Mouse (Mus musculus) liver, postnatal 0 days (tissue): Measurements from ENCODE around the gene Bnc2. TPM values are rescaled to one million over a fixed set of nuclear protein-coding genes. Genes with fewer than 3 reads are reported as not detected.

Source experiments
- ATAC-seq: fragments of 200-750 bp; cut with Nextera tagmentation; 2 replicates; pipeline ENCODE4 v1.8.0; 2017; ENCODE audit warnings: mild to moderate bottlenecking, moderate library complexity
- DNase-seq: peaks from one replicate; pipeline ENCODE4 v3.0.0-alpha.2; 2016
- H3K27ac ChIP-seq: fragments of 300-500 bp; sonication (generic); 2 replicates; pipeline ENCODE4 v1.5.1; 2014; ENCODE audit warnings: antibody characterized with exemption, moderate library complexity, mild to moderate bottlenecking, low read depth
- H3K27me3 ChIP-seq: fragments of 300-500 bp; sonication (generic); 2 replicates; pipeline ENCODE4 v1.6.1; 2014; ENCODE audit warnings: low read length, control low read depth, mixed read lengths; ENCODE audit not compliant: insufficient read depth
- H3K36me3 ChIP-seq: fragments of 300-500 bp; sonication (generic); replicated peaks from 2 replicates; pipeline ENCODE4 v1.6.1; 2014; ENCODE audit warnings: mild to moderate bottlenecking, control low read depth, low read length, moderate library complexity, mixed read lengths; ENCODE audit not compliant: insufficient read depth
- H3K4me1 ChIP-seq: fragments of 300-500 bp; sonication (generic); 2 replicates; pipeline ENCODE4 v1.6.1; 2014; ENCODE audit warnings: antibody characterized with exemption, mild to moderate bottlenecking, control low read depth; ENCODE audit not compliant: insufficient read depth
- H3K4me2 ChIP-seq: fragments of 300-500 bp; sonication (generic); 2 replicates; pipeline ENCODE4 v1.6.1; 2014; ENCODE audit warnings: low read depth, mild to moderate bottlenecking, low read length, moderate library complexity, mixed read lengths
- H3K4me3 ChIP-seq: fragments of 300-500 bp; sonication (generic); 2 replicates; pipeline ENCODE4 v1.5.1; 2014; ENCODE audit warnings: low read depth, low read length
- H3K9ac ChIP-seq: fragments of 300-500 bp; sonication (generic); replicated peaks from 2 replicates; pipeline ENCODE4 v1.6.1; 2014; ENCODE audit warnings: mild to moderate bottlenecking, moderate library complexity
- H3K9me3 ChIP-seq: fragments of 300-500 bp; sonication (generic); 2 replicates; pipeline ENCODE4 v1.6.1; 2016; ENCODE audit warnings: mild to moderate bottlenecking, control low read depth, low read length, mixed read lengths
- CTCF ChIP-seq: sonication (generic); IDR thresholded peaks from 2 replicates; pipeline ENCODE4 v1.5.1; 2016; ENCODE audit warnings: antibody characterized with exemption, low read depth
- EP300 ChIP-seq: IDR thresholded peaks from 2 replicates; pipeline ENCODE4 v1.6.1; 2016; ENCODE audit warnings: antibody characterized with exemption, low read depth, mild to moderate bottlenecking
- WGBS: fragments of 180-500 bp; shearing (Covaris S2); extraction: QIAGEN DNeasy Blood & Tissue Kit; methylation state at CpG from one replicate; pipeline ENCODE4 v1.1.7; 2014; ENCODE audit not compliant: insufficient replicate concordance; 5-methylcytosine and 5-hydroxymethylcytosine counted together
- polyA plus RNA-seq: library from polyadenylated mRNA; unstranded; fragments of >200 nt; fragmentation: Nextera tagmentation; extraction: Ambion mirVana; gene quantifications from 2 replicates; pipeline ENCODE4 v1.2.1, GENCODE M21; 2015

Gene Bnc2
- polyA plus RNA-seq, 1 experiment from 2014 or later: 0.32 TPM

- Histone ChIP-seq H3K4me3 (no peak overlapping the region), H3K27ac (no peak overlapping the region), H3K4me1 (no peaks in the 10 kb centered on the region), H3K36me3 (no peaks in the 10 kb centered on the region), H3K4me2 (no peak overlapping the region), H3K27me3 (no peaks in the 10 kb centered on the region), H3K9ac (no peak overlapping the region), H3K9me3 (no peaks in the 10 kb centered on the region)
- TF ChIP-seq EP300: no peak
- no peak for TF ChIP-seq CTCF
- 80% methylated on average over 6 of the region's 6 CpGs for WGBS
- no peak for ATAC-seq
- no peak for DNase-seq
Observed at GRCm38 (mm10) chr4:84269845-84270244, 405.2 kb downstream of the Bnc2 start.

GRCm38 (mm10) chr4:84247356-84247755 lies 427.7 kb downstream of the Bnc2 start:
- TF ChIP-seq CTCF (no peak), EP300 (no peak)
- WGBS: 90% methylated on average over 2 of the region's 2 CpGs

GRCm38 (mm10) chr4:84232346-84232745 lies 442.7 kb downstream of the Bnc2 start:
- Histone ChIP-seq H3K9ac (no peak overlapping the region), H3K27ac (no peak overlapping the region), H3K36me3 (no peaks in the 10 kb centered on the region), H3K4me1 (no peaks in the 10 kb centered on the region), H3K9me3 (no peaks in the 10 kb centered on the region), H3K4me3 (no peak overlapping the region), H3K4me2 (no peak overlapping the region), H3K27me3 (no peaks in the 10 kb centered on the region)
- TF ChIP-seq EP300 (no peak), CTCF (no peak)
- WGBS: 58% methylated on average over 7 of the region's 7 CpGs
- ATAC-seq (no peak), DNase-seq (no peak)

More at GRCm38 (mm10) chr4:84247356-84247755, 427.7 kb downstream of the Bnc2 start:
- Histone ChIP-seq H3K36me3 (no peaks in the 10 kb centered on the region), H3K9me3 (no peaks in the 10 kb centered on the region), H3K4me3 (no peak overlapping the region), H3K9ac (no peak overlapping the region), H3K4me1 (no peaks in the 10 kb centered on the region), H3K27ac (no peak overlapping the region), H3K27me3 (no peaks in the 10 kb centered on the region), H3K4me2 (no peak overlapping the region)
- DNase-seq (no peak), ATAC-seq (no peak)

- no peak for TF ChIP-seq CTCF
- TF ChIP-seq EP300: no peak
- no peaks in the 10 kb centered on the region for H3K9me3 ChIP-seq
- H3K36me3 ChIP-seq: no peaks in the 10 kb centered on the region
- H3K4me1 ChIP-seq: no peaks in the 10 kb centered on the region
- ATAC-seq (no peak), DNase-seq (no peak)
- WGBS: 81% methylated on average over 2 of the region's 2 CpGs
- H3K4me3 ChIP-seq: no peak overlapping the region
- H3K4me2 ChIP-seq: no peak overlapping the region
- H3K27me3 ChIP-seq: no peaks in the 10 kb centered on the region
- H3K27ac ChIP-seq: no peak overlapping the region
- H3K9ac ChIP-seq: no peak overlapping the region
Observed at GRCm38 (mm10) chr4:84231251-84231650, 443.8 kb downstream of the Bnc2 start.

GRCm38 (mm10) chr4:84229189-84229960 lies 445.7 kb downstream of the Bnc2 start:
- TF ChIP-seq EP300 (no peak), CTCF (no peak)
- no peaks in the 10 kb centered on the region for H3K4me1 ChIP-seq
- H3K36me3 ChIP-seq: no peaks in the 10 kb centered on the region
- no peak overlapping the region for H3K4me2 ChIP-seq
- H3K27me3 ChIP-seq: no peaks in the 10 kb centered on the region
- ATAC-seq (no peak), DNase-seq (no peak)
- no peak overlapping the region for H3K4me3 ChIP-seq
- no peak overlapping the region for H3K9ac ChIP-seq
- no peak overlapping the region for H3K27ac ChIP-seq
- 57% methylated on average over 10 of the region's 10 CpGs for WGBS
- H3K9me3 ChIP-seq: no peaks in the 10 kb centered on the region

- Histone ChIP-seq H3K9ac (no peak overlapping the region), H3K27ac (no peak overlapping the region), H3K9me3 (no peaks in the 10 kb centered on the region), H3K27me3 (no peaks in the 10 kb centered on the region), H3K4me3 (no peak overlapping the region), H3K36me3 (no peaks in the 10 kb centered on the region), H3K4me2 (no peak overlapping the region), H3K4me1 (no peaks in the 10 kb centered on the region)
- TF ChIP-seq EP300 (no peak), CTCF (no peak)
- WGBS: 85% methylated on average over 5 of the region's 5 CpGs
- ATAC-seq (no peak), DNase-seq (no peak)
Observed at GRCm38 (mm10) chr4:84228551-84228950, 446.5 kb downstream of the Bnc2 start.

Other genes starting within 250 kb of the Bnc2 start
- 2.0 and 2.6 TPM in 2 replicates for gene Cntln, start 209.0 kb upstream of the Bnc2 start, polyA plus RNA-seq